In the genomic region with DNA sequence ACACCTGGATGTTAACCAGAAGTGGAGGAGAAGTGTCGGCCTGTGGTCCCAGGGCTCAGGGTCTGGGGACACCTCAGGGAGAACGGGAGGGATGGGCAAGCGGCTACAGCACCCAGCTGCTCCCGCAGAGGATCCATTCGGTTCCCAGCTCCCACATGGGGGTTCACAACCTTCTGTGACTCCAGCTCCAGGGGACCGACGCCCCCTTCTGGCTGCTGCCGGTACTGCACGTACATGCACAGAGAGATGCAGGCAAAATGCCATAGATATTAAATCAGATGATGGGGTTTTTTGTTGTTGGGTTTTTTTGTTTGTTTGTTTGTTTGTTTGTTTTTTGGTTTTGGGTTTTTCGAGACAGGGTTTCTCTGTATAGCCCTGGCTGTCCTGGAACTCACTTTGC, we compare ENCODE assay signal across 10 mouse cellular contexts. TPM values are rescaled to one million over a fixed set of nuclear protein-coding genes. Genes with fewer than 3 reads are reported as not detected.
DNase-seq lines count a peak whose midpoint lies in the region; ATAC-seq and TF ChIP-seq lines count a peak whose summit lies in the region.
"Had no signal": no experiment of that assay in that cellular context is flagged by ENCODE, and none has a peak within 500 bp of the region (broad histone marks: within the 10 kb centered on the region; RNA-seq: fewer than 3 reads in every experiment).

No protein-coding gene starts in this region.

- WGBS in spleen, adult 2 months = 54% methylated on average over 10 of the region's 10 CpGs
- WGBS in bone marrow, adult 2 months = 50% methylated on average over 10 of the region's 10 CpGs
- WGBS in stomach, postnatal 0 days = 47% methylated on average over 10 of the region's 10 CpGs

- no peak overlapping the region for H3K4me3 ChIP-seq in spleen, adult 2 months (ENCODE audit: extremely low read depth, insufficient read depth, insufficient read length)
- no peak overlapping the region for H3K4me3 ChIP-seq in bone marrow, adult 2 months (replicated peaks; ENCODE audit: control insufficient read depth, low read depth, low read length)
- no peak overlapping the region for H3K4me3 ChIP-seq in stomach, postnatal 0 days (ENCODE audit: low read depth, low read length)
- H3K4me3 ChIP-seq: hindbrain, embryonic 15.5 days had no signal

- TF ChIP-seq EP300 in stomach, postnatal 0 days (optimal IDR thresholded peaks at IDR 0.05) = no peak

- H3K36me3 ChIP-seq in spleen, adult 2 months (ENCODE audit: control insufficient read depth, insufficient read depth, low read length) = peaks cover 13% of the 10 kb centered on the region
- H3K36me3 ChIP-seq in stomach, postnatal 0 days (ENCODE audit: control insufficient read depth, insufficient read depth, low read length) = peaks cover 16% of the 10 kb centered on the region

- H3K27ac ChIP-seq in spleen, adult 2 months (ENCODE audit: insufficient read depth, low read length) = no peak overlapping the region
- no peak overlapping the region for H3K27ac ChIP-seq in bone marrow, adult 2 months (ENCODE audit: control insufficient read depth, insufficient read depth, low read depth, low read length, poor library complexity)
- H3K27ac ChIP-seq in stomach, postnatal 0 days (replicated peaks) = no peak overlapping the region
- H3K27ac ChIP-seq: hindbrain, embryonic 15.5 days had no signal

- peak; percentile 59 for DNase-seq in heart, postnatal 4 days
- no peak for DNase-seq in heart, adult 11 months
- no peak for DNase-seq in spleen, adult 2 months (ENCODE audit: low read depth in 1 of 2, low spot score in 2 of 2)
- DNase-seq in spleen, adult 18-20 months = no peak
- DNase-seq in stomach, postnatal 0 days (ENCODE audit: low spot score) = no peak
- DNase-seq in embryo, embryonic 10.5 days (ENCODE audit: low spot score) = no peak
- no peak for DNase-seq in Muller cell, postnatal 12 days (ENCODE audit: inconsistent ontology term)

- TF ChIP-seq CTCF in spleen, adult 2 months (IDR thresholded peaks at IDR 0.05; ENCODE audit: extremely low read depth, insufficient read depth, insufficient read length, insufficient replicate concordance) = peak; percentile 57; the same call in 1 of the 2 replicates
- TF ChIP-seq CTCF in bone marrow, adult 2 months (IDR thresholded peaks at IDR 0.05; ENCODE audit: control insufficient read depth, insufficient read depth, low read length) = peak; percentile 67
- TF ChIP-seq CTCF in stomach, postnatal 0 days (IDR thresholded peaks at IDR 0.05; ENCODE audit: low read depth) = peak; percentile 73

- H3K9me3 ChIP-seq in stomach, postnatal 0 days (ENCODE audit: control insufficient read depth, low read length) = no peaks in the 10 kb centered on the region
- H3K9me3 ChIP-seq: hindbrain, embryonic 15.5 days had no signal

- no peak overlapping the region for H3K9ac ChIP-seq in stomach, postnatal 0 days (ENCODE audit: low read length)
- H3K9ac ChIP-seq: hindbrain, embryonic 15.5 days had no signal

- no peak for TF ChIP-seq POLR2A in spleen, adult 2 months (IDR thresholded peaks at IDR 0.05; ENCODE audit: low read depth, low read length)
- TF ChIP-seq POLR2A in bone marrow, adult 2 months (IDR thresholded peaks at IDR 0.05; ENCODE audit: borderline replicate concordance, control insufficient read depth, low read depth, low read length) = no peak

- no peak for ATAC-seq in stomach, postnatal 0 days (ENCODE audit: low FRiP score, low TSS enrichment)
- ATAC-seq: activated CD4-positive, CD25-positive, alpha-beta regulatory T cell, adult 4 months had no signal

- H3K27me3 ChIP-seq in spleen, adult 2 months (ENCODE audit: control insufficient read depth, insufficient read depth, low read length) = no peaks in the 10 kb centered on the region
- H3K27me3 ChIP-seq in stomach, postnatal 0 days (ENCODE audit: control insufficient read depth, insufficient read depth, low read length) = no peaks in the 10 kb centered on the region
- H3K27me3 ChIP-seq: hindbrain, embryonic 15.5 days had no signal

- H3K4me2 ChIP-seq in stomach, postnatal 0 days (replicated peaks; ENCODE audit: low read depth) = no peak overlapping the region
- H3K4me2 ChIP-seq: hindbrain, embryonic 15.5 days had no signal

- H3K4me1 ChIP-seq in spleen, adult 2 months (ENCODE audit: control insufficient read depth, insufficient read depth, insufficient read length) = no peaks in the 10 kb centered on the region
- no peaks in the 10 kb centered on the region for H3K4me1 ChIP-seq in bone marrow, adult 2 months (ENCODE audit: control insufficient read depth, insufficient read depth, low read length)
- H3K4me1 ChIP-seq in stomach, postnatal 0 days (replicated peaks; ENCODE audit: control insufficient read depth, insufficient read depth) = no peaks in the 10 kb centered on the region

RNA-seq across cellular contexts. Expression of a gene that starts 9.7 kb away (rescaled TPM):
- total RNA-seq in heart, postnatal 4 days (2021) = 10 to 100 TPM; 20.2 to 22.2 TPM
- polyA plus RNA-seq in spleen, adult 2 months (2012; rRNA removed) = 13.4 and 22.6 TPM in 2 replicates
- polyA plus RNA-seq in bone marrow, adult 2 months (2011; ENCODE audit: insufficient read depth, insufficient read length, low replicate concordance, missing spikeins) = 1.4 and 1.7 TPM in 2 replicates
- 4.1 and 4.5 TPM in 2 replicates for polyA plus RNA-seq in stomach, postnatal 0 days (2015; fragmentation: Nextera tagmentation; extraction: Ambion mirVana)

RNA-seq across cellular contexts. Expression of a gene that starts 21.5 kb away (rescaled TPM):
- not detected for total RNA-seq in heart, postnatal 4 days (2021)
- polyA plus RNA-seq in spleen, adult 2 months (2012; rRNA removed) = 0.04 TPM in 1 of 2 replicates, not detected in the other
- polyA plus RNA-seq in bone marrow, adult 2 months (2011; ENCODE audit: insufficient read depth, insufficient read length, low replicate concordance, missing spikeins) = 2.2 TPM in 1 of 2 replicates, not detected in the other
- 0.07 TPM in 2 replicates for polyA plus RNA-seq in stomach, postnatal 0 days (2015; fragmentation: Nextera tagmentation; extraction: Ambion mirVana)
- polyA plus RNA-seq: activated CD4-positive, CD25-positive, alpha-beta regulatory T cell, adult 4 months had no signal

RNA-seq across cellular contexts. Expression of a gene that starts 21.6 kb away (rescaled TPM):
- total RNA-seq in heart, postnatal 4 days (2021) = 100 to 1,000 TPM; 137 to 140 TPM
- polyA plus RNA-seq in spleen, adult 2 months (2012; rRNA removed) = 110 and 124 TPM in 2 replicates
- polyA plus RNA-seq in bone marrow, adult 2 months (2011; ENCODE audit: insufficient read depth, insufficient read length, low replicate concordance, missing spikeins) = 53.0 and 82.0 TPM in 2 replicates
- 81.1 and 82.9 TPM in 2 replicates for polyA plus RNA-seq in stomach, postnatal 0 days (2015; fragmentation: Nextera tagmentation; extraction: Ambion mirVana)

RNA-seq across cellular contexts. Expression of a gene that starts 28.9 kb away (rescaled TPM):
- 1,000 to 10,000 TPM; 1,257 to 1,372 TPM for total RNA-seq in heart, postnatal 4 days (2021)
- 399 and 753 TPM in 2 replicates for polyA plus RNA-seq in spleen, adult 2 months (2012; rRNA removed)
- 190 and 222 TPM in 2 replicates for polyA plus RNA-seq in bone marrow, adult 2 months (2011; ENCODE audit: insufficient read depth, insufficient read length, low replicate concordance, missing spikeins)
- polyA plus RNA-seq in stomach, postnatal 0 days (2015; fragmentation: Nextera tagmentation; extraction: Ambion mirVana) = 859 and 899 TPM in 2 replicates

RNA-seq across cellular contexts. Expression of a gene that starts 29.5 kb away (rescaled TPM):
- 10 to 100 TPM; 32.8 to 34.2 TPM for total RNA-seq in heart, postnatal 4 days (2021)
- polyA plus RNA-seq in spleen, adult 2 months (2012; rRNA removed) = 8.8 and 14.3 TPM in 2 replicates
- 3.0 and 8.6 TPM in 2 replicates for polyA plus RNA-seq in bone marrow, adult 2 months (2011; ENCODE audit: insufficient read depth, insufficient read length, low replicate concordance, missing spikeins)
- 12.2 and 12.8 TPM in 2 replicates for polyA plus RNA-seq in stomach, postnatal 0 days (2015; fragmentation: Nextera tagmentation; extraction: Ambion mirVana)
- polyA plus RNA-seq: activated CD4-positive, CD25-positive, alpha-beta regulatory T cell, adult 4 months had no signal
